Mouse (Mus musculus): ENCODE measurements around the gene Syngap1.

- TF ChIP-seq CTCF (IDR thresholded peaks at IDR 0.05; ENCODE audit: low read depth) (no peak), EP300 (optimal IDR thresholded peaks at IDR 0.05) (no peak)
These were observed 1.7 kb upstream of the Syngap1 start, which contains the start of gene Cuta for GRCm38 (mm10) chr17:26939178-26939972.
